Mouse (Mus musculus): ENCODE data around the gene Capn7.

GRCm38 (mm10) chr14:31345367-31345766 is 8.9 kb downstream of the Capn7 start:
- TF ChIP-seq UBTF (IDR thresholded peaks at IDR 0.05; ENCODE audit: low read depth, low read length) (no peak), POLR2A (IDR thresholded peaks at IDR 0.05; ENCODE audit: low read depth, low read length) (no peak), CTCF (conservative IDR thresholded peaks at IDR 0.05 in 1 of 2, IDR thresholded peaks at IDR 0.05 in 1 of 2; ENCODE audit: low read depth in 2 of 2, low read length in 2 of 2) (no peak), SMC3 (IDR thresholded peaks at IDR 0.05; ENCODE audit: low read depth, low read length) (no peak), GABPA (IDR thresholded peaks at IDR 0.05; ENCODE audit: insufficient replicate concordance, low read depth, low read length) (no peak), USF1 (IDR thresholded peaks at IDR 0.05; ENCODE audit: low read depth, low read length) (no peak)
